Mouse (Mus musculus): ENCODE results near the gene Vmn2r11.
"Not testable (repeated sequence)": the region's sequence is repeated elsewhere in the genome, so short reads cannot be mapped to it uniquely, and the experiment has no call there.

Gene Vmn2r11

DNA sequence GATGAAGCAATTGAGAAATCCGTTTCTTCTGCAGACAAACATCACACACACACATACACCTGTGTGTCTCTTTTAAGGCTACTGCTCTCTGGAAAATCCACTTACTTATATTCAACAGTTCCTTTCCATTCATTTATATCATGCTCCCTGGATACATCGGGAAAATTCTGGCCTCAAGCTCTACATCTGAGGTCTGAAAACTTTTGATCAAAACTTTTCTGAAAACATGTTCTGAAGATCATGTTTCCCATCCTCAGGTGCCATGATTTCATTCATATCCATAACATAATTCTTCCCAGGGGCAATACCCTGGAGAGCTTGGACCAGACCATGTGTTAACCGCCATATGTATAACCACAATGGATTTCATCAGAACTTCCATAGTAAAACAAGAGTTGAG, at the start of gene Vmn2r11:
Gene Vmn2r11 (minus strand): TSS at position 101 of the 400 bp plus-strand sequence.
- not testable (repeated sequence) for DNase-seq (ENCODE audit: low spot score)

DNA sequence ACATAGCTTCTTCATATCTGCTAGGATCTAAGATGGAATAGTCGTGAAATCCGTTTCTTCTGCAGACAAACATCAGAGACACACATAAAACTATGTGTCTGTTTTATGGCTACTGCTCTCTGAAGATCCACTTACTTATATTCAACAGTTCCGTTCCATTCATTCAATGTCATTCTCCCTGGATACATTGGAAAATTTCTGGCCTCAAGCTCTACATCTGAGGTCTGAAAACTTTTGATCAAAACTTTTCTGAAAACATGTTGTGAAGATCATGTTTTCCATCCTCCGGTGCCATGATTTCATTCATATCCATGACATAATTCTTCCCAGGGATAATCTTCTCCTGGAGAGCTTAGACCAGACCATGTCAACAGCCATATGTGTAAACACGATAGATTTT, 38.5 kb upstream of the Vmn2r11 start, which contains the start of gene Vmn2r12:
Gene Vmn2r12 (minus strand): TSS at position 101 of the 400 bp plus-strand sequence.
- not testable (repeated sequence) for DNase-seq (ENCODE audit: low spot score)

DNA sequence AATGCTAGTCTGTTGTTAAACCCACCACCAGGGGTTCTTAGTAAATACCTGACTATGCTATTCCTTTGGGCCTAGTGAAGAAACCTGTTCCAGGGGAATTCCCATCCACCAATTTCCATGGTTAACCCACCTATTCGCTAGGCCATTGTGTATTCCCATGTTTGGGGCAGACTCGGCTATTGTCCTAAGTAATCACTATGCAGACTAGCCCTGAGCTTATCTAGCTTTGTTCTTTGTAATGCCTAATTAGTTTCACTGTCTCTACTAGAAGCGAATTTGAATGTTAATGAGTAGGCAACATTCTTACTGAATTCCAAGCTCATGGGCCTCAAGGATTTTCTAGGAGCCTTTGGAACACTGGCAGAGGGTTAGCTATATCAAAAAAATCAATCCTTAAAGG, 37.1 kb upstream of the Vmn2r11 start:
- DNase-seq (ENCODE audit: low spot score) = not testable (repeated sequence)

DNA sequence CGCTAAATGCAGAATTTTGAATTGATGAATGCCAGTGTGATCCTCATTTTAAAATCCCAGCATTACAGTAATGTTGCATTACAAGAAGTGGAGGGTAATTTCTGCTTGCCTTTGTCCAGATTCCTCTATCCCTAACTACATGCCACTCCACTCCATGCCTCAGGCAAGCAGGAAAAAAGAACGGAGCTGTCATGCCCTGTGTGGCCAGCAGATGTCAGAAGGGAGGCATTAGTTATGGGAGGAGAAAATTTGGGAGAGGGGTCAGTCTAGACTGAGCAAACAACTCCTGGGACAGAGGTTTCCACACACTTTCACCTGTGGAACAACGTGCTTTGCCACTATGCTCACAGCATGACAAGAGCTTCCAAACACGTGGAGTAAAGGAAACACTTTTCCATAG, 12.6 kb upstream of the Vmn2r11 start:
- DNase-seq (ENCODE audit: low spot score) = not testable (repeated sequence)

DNA sequence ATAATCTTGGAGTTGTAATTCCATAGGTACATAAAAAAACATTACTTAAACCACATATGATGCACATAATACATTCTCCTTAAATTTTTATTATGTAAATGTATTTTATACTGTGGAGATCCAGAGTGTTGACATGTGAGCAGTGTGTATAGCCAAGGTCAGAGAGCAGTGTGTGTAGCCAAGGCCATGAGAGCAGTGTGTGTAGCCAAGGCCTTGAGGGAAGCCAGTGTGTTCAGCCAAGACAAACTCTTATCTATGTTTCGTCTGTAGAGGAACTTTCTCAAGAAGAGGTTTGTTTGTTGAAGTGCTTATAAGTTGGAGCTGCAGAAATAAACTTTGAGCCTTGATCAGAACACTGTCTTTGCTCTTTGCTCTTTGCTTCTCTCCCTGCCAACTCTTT, 4.1 kb downstream of the Vmn2r11 start:
- no peak for DNase-seq (ENCODE audit: low spot score)

DNA sequence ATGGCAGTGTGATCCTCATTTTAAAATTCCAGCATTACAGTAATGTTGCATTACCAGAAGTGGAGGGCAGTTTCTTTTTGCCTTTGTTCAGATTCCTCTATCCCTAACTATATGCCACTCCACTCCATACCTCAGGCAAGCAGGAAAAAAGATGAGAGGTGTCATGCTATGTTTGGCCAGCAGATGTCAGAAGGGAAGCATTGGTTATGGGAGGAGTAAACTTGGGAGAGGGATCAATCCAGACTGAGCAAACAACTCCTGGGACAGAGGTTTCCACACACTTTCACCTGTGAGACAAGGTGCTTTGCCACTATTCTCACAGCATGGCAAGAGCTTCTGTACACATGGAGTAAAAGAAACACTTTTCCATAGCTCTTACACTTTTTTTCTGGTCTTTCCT, 26.8 kb downstream of the Vmn2r11 start:
- no peak for DNase-seq (ENCODE audit: low spot score)

DNA sequence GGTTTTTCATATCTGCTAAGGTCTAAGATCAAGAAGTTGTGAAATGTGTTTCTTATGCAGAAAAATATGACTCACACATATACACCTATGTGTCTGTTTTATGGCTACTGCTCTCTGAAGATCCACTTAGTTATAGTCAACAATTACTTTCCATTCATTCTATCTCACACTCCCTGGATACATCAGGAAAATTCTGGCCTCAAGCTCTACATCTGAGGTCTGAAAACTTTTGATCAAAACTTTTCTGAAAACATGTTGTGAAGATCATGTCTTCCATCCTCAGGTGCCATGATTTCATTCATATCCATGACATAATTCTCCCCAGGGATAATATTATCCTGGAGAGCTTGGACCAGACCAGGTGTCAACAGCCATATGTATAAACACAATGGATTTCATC, 52.9 kb downstream of the Vmn2r11 start, which contains the start of gene Vmn2r10:
Gene Vmn2r10 (minus strand): TSS at position 101 of the 400 bp plus-strand sequence.
- not testable (repeated sequence) for DNase-seq (ENCODE audit: low spot score)

Measured in urinary bladder, postnatal 10 days (tissue).